Mouse (Mus musculus): ENCODE measurements around the gene Ntrk2. TPM values are rescaled to one million over a fixed set of nuclear protein-coding genes. Genes with fewer than 3 reads are reported as not detected.
A peak's percentile ranks its signal among the peaks of the same experiment; 100 is the strongest.

Gene Ntrk2
- polyA plus RNA-seq, 1 experiment from 2014 or later, result 1.0 TPM

GRCm38 (mm10) chr13:59119596-59120394, 313.4 kb downstream of the Ntrk2 start:
- Histone ChIP-seq H3K9me3 (ENCODE audit: control insufficient read depth, low read length) (peaks cover 3% of the 10 kb centered on the region; the same call in 1 of the 2 replicates), H3K36me3 (ENCODE audit: control insufficient read depth, insufficient read depth, low read length) (no peaks in the 10 kb centered on the region), H3K4me1 (replicated peaks; ENCODE audit: control insufficient read depth, insufficient read depth, low read length) (no peaks in the 10 kb centered on the region), H3K4me3 (ENCODE audit: low read depth, low read length) (no peak overlapping the region), H3K27me3 (replicated peaks; ENCODE audit: control insufficient read depth, insufficient read depth, low read length) (no peaks in the 10 kb centered on the region), H3K27ac (ENCODE audit: low read depth) (no peak overlapping the region), H3K4me2 (ENCODE audit: low read length) (no peak overlapping the region), H3K9ac (ENCODE audit: low read length) (no peak overlapping the region)
- ATAC-seq (replicated peaks; ENCODE audit: low FRiP score, low TSS enrichment, low read depth), result no peak
- 74% methylated on average over 10 of the region's 10 CpGs for WGBS
- DNase-seq (ENCODE audit: low spot score), result no peak

DNA sequence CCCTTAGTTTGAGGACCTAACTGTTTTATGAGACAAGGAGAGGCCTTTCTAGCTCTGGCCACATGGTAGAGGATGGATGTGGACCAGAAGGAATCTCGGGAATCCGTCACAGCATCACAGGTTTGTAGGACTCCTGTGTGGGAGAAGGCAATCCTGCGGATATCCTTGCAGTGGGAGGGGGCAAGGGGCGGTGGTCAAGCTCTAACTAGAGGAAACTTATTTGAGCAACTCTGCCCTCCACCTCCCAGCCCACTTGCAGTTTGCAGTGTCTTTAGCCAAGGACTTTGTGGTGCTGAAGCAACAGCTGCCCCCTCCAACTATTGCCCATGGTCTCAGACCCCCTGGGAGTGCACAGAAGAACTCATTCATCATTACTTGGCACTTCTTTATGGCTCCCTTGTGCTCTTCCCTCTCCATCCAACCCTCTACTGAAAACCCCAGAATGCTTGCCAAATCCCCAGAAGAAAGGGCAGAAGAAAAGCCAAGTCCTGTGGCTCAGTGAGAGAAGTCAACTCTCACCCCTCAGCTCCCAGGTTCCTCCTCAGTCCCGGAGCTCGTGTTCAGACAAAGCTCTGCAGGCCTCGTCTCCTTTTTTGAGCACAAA, 336.9 kb downstream of the Ntrk2 start:
- Histone ChIP-seq H3K4me2 (ENCODE audit: low read length) (no peak overlapping the region), H3K36me3 (ENCODE audit: control insufficient read depth, insufficient read depth, low read length) (no peaks in the 10 kb centered on the region), H3K9ac (ENCODE audit: low read length) (no peak overlapping the region), H3K4me1 (replicated peaks; ENCODE audit: control insufficient read depth, insufficient read depth, low read length) (no peaks in the 10 kb centered on the region), H3K27ac (ENCODE audit: low read depth) (no peak overlapping the region), H3K27me3 (replicated peaks; ENCODE audit: control insufficient read depth, insufficient read depth, low read length) (no peaks in the 10 kb centered on the region), H3K4me3 (ENCODE audit: low read depth, low read length) (no peak overlapping the region), H3K9me3 (ENCODE audit: control insufficient read depth, low read length) (no peaks in the 10 kb centered on the region)
- 73% methylated on average over 7 of the region's 7 CpGs for WGBS
- DNase-seq (ENCODE audit: low spot score), result no peak
- ATAC-seq (replicated peaks; ENCODE audit: low FRiP score, low TSS enrichment, low read depth), result no peak

GRCm38 (mm10) chr13:59144321-59144856, 338.0 kb downstream of the Ntrk2 start:
- no peaks in the 10 kb centered on the region for H3K36me3 ChIP-seq (ENCODE audit: control insufficient read depth, insufficient read depth, low read length)
- 76% methylated on average over 11 of the region's 11 CpGs for WGBS
- H3K9ac ChIP-seq (ENCODE audit: low read length), result no peak overlapping the region
- no peak for DNase-seq (ENCODE audit: low spot score)
- no peaks in the 10 kb centered on the region for H3K4me1 ChIP-seq (replicated peaks; ENCODE audit: control insufficient read depth, insufficient read depth, low read length)
- ATAC-seq (replicated peaks; ENCODE audit: low FRiP score, low TSS enrichment, low read depth), result no peak
- no peaks in the 10 kb centered on the region for H3K27me3 ChIP-seq (replicated peaks; ENCODE audit: control insufficient read depth, insufficient read depth, low read length)
- H3K4me2 ChIP-seq (ENCODE audit: low read length), result no peak overlapping the region
- H3K4me3 ChIP-seq (ENCODE audit: low read depth, low read length), result no peak overlapping the region
- no peaks in the 10 kb centered on the region for H3K9me3 ChIP-seq (ENCODE audit: control insufficient read depth, low read length)
- no peak overlapping the region for H3K27ac ChIP-seq (ENCODE audit: low read depth)

DNA sequence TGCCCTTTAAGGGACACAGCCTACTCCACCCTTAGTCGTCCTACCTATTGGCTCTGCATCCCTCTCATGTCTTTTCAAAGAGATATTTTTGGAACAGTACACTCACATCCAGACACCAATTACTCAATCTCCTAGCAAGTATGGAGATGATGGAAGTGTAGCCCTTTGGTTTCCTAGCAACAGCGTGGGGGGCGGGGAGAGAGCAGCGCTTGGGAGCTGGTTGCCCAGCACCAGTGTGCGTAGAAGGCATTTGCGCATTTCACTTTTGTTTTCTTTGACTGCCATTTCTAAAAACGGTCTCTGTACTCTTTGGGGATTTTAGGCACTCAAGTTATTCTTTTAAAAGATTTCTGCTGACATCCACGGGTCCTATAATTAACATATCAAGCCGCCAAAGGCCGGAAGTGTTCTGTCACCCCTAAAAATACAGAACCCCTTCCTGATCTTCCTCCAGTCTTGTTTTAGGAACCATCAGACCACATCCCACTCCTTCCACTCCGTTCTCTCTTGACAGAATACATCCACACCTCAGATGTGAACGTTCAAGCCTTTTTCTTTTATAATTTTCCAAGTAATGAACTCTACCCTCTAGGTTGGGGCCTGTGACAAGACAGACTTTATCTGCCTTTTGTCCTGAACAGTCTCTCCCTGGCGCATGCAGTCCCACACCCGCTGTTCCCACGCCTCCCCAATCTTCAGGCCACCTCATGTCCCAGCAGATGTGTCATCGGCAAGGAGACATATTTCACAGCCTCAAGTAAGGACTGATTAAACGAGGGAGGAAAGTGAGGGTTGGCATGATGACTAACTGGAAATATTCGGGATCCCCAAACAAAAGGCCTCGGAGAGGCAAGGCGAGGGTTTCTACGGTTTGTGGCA, 339.5 kb downstream of the Ntrk2 start:
- no peak overlapping the region for H3K4me3 ChIP-seq (ENCODE audit: low read depth, low read length)
- no peak overlapping the region for H3K4me2 ChIP-seq (ENCODE audit: low read length)
- WGBS, result 59% methylated on average over 21 of the region's 21 CpGs
- no peaks in the 10 kb centered on the region for H3K9me3 ChIP-seq (ENCODE audit: control insufficient read depth, low read length)
- DNase-seq (ENCODE audit: low spot score) (peak; percentile 57), ATAC-seq (replicated peaks; ENCODE audit: low FRiP score, low TSS enrichment, low read depth) (no peak)
- H3K27ac ChIP-seq (ENCODE audit: low read depth), result no peak overlapping the region
- H3K9ac ChIP-seq (ENCODE audit: low read length), result no peak overlapping the region
- H3K4me1 ChIP-seq (replicated peaks; ENCODE audit: control insufficient read depth, insufficient read depth, low read length), result no peaks in the 10 kb centered on the region
- no peaks in the 10 kb centered on the region for H3K36me3 ChIP-seq (ENCODE audit: control insufficient read depth, insufficient read depth, low read length)
- H3K27me3 ChIP-seq (replicated peaks; ENCODE audit: control insufficient read depth, insufficient read depth, low read length), result no peaks in the 10 kb centered on the region

DNA sequence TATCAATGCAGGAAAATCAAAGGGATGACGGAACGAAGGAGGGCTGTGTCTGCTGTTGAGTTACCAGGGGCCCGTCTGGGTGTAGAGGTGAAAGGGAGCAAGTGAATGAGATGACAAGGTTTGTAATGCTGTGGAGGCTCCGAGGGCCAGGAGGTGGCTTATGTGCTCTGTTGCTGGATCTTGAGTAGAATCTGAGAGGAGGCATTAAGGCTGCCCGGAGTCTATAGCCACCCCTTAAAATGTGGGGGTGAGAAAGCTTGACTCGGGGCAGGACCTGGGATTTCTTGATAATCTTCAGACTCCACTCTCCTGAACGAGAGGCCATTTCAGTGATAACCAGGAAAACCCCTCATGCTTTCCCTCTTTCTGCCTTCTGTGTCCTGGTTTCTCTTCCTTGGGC, 340.2 kb downstream of the Ntrk2 start:
- WGBS, result 92% methylated on average over 7 of the region's 7 CpGs

DNA sequence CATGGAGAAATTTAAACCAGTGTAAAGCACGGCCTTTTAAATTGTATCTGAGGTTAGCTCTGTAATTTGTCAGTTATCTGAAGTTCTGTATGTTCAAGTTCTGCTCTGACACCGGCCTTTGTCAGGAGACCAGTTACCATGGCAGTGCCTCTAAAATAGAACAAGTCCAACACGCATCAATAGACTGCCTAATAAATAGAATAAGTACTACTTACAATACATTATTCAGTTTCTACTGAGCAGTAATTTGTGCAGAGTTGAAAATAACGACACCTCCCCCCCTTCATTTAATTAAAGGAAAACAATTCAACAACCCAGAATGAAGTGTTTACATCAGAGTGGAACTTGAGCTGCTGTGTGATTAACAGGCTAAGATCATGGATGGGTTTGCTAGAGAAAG, 341.6 kb downstream of the Ntrk2 start:
- H3K9ac ChIP-seq (ENCODE audit: low read length), result no peak overlapping the region
- no peak overlapping the region for H3K4me2 ChIP-seq (ENCODE audit: low read length)
- H3K9me3 ChIP-seq (ENCODE audit: control insufficient read depth, low read length), result no peaks in the 10 kb centered on the region
- no peak for ATAC-seq (replicated peaks; ENCODE audit: low FRiP score, low TSS enrichment, low read depth)
- H3K36me3 ChIP-seq (ENCODE audit: control insufficient read depth, insufficient read depth, low read length), result no peaks in the 10 kb centered on the region
- 69% methylated on average over 4 of the region's 4 CpGs for WGBS
- H3K27me3 ChIP-seq (replicated peaks; ENCODE audit: control insufficient read depth, insufficient read depth, low read length), result no peaks in the 10 kb centered on the region
- no peak overlapping the region for H3K27ac ChIP-seq (ENCODE audit: low read depth)
- H3K4me3 ChIP-seq (ENCODE audit: low read depth, low read length), result no peak overlapping the region
- no peak for DNase-seq (ENCODE audit: low spot score)
- no peaks in the 10 kb centered on the region for H3K4me1 ChIP-seq (replicated peaks; ENCODE audit: control insufficient read depth, insufficient read depth, low read length)

More for the DNA sequence above, 340.2 kb downstream of the Ntrk2 start:
- H3K36me3 ChIP-seq (ENCODE audit: control insufficient read depth, insufficient read depth, low read length), result no peaks in the 10 kb centered on the region
- no peaks in the 10 kb centered on the region for H3K9me3 ChIP-seq (ENCODE audit: control insufficient read depth, low read length)
- no peak overlapping the region for H3K27ac ChIP-seq (ENCODE audit: low read depth)
- ATAC-seq (replicated peaks; ENCODE audit: low FRiP score, low TSS enrichment, low read depth) (no peak), DNase-seq (ENCODE audit: low spot score) (no peak)
- no peaks in the 10 kb centered on the region for H3K27me3 ChIP-seq (replicated peaks; ENCODE audit: control insufficient read depth, insufficient read depth, low read length)
- no peak overlapping the region for H3K4me3 ChIP-seq (ENCODE audit: low read depth, low read length)
- no peak overlapping the region for H3K9ac ChIP-seq (ENCODE audit: low read length)
- H3K4me2 ChIP-seq (ENCODE audit: low read length), result no peak overlapping the region
- no peaks in the 10 kb centered on the region for H3K4me1 ChIP-seq (replicated peaks; ENCODE audit: control insufficient read depth, insufficient read depth, low read length)

- no peaks in the 10 kb centered on the region for H3K36me3 ChIP-seq (ENCODE audit: control insufficient read depth, insufficient read depth, low read length)
- no peak overlapping the region for H3K4me3 ChIP-seq (ENCODE audit: low read depth, low read length)
- H3K9ac ChIP-seq (ENCODE audit: low read length), result no peak overlapping the region
- ATAC-seq (replicated peaks; ENCODE audit: low FRiP score, low TSS enrichment, low read depth), result no peak
- no peak for DNase-seq (ENCODE audit: low spot score)
- H3K4me1 ChIP-seq (replicated peaks; ENCODE audit: control insufficient read depth, insufficient read depth, low read length), result no peaks in the 10 kb centered on the region
- no peak overlapping the region for H3K27ac ChIP-seq (ENCODE audit: low read depth)
- no peaks in the 10 kb centered on the region for H3K9me3 ChIP-seq (ENCODE audit: control insufficient read depth, low read length)
- no peak overlapping the region for H3K4me2 ChIP-seq (ENCODE audit: low read length)
- WGBS, result 80% methylated on average over 10 of the region's 10 CpGs
- H3K27me3 ChIP-seq (replicated peaks; ENCODE audit: control insufficient read depth, insufficient read depth, low read length), result no peaks in the 10 kb centered on the region
Measured at GRCm38 (mm10) chr13:59148793-59149192, 342.4 kb downstream of the Ntrk2 start.

DNA sequence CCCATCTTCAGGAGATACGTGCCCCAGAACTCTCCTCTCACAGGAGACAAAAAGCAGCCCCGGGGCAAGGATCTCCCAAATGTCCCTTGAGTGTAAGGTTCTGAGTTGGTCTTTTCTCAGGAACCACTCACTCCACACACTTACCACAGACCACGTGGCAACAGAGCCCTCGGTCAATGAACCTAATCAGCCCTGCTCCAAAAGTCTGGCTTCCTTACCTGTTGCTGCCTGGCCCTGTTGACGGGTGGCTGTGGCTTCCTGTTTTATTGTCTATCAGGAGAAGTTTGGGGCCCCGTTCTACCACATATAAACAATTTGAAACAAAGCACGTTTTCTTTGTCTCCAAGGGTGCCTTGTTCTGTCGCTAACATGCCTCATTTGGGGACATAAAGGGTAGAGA, 357.6 kb downstream of the Ntrk2 start:
- no peaks in the 10 kb centered on the region for H3K9me3 ChIP-seq (ENCODE audit: control insufficient read depth, low read length)
- WGBS, result 77% methylated on average over 8 of the region's 8 CpGs
- H3K27me3 ChIP-seq (replicated peaks; ENCODE audit: control insufficient read depth, insufficient read depth, low read length), result no peaks in the 10 kb centered on the region
- DNase-seq (ENCODE audit: low spot score) (no peak), ATAC-seq (replicated peaks; ENCODE audit: low FRiP score, low TSS enrichment, low read depth) (no peak)
- H3K9ac ChIP-seq (ENCODE audit: low read length), result no peak overlapping the region
- H3K4me2 ChIP-seq (ENCODE audit: low read length), result no peak overlapping the region
- no peaks in the 10 kb centered on the region for H3K4me1 ChIP-seq (replicated peaks; ENCODE audit: control insufficient read depth, insufficient read depth, low read length)
- H3K27ac ChIP-seq (ENCODE audit: low read depth), result no peak overlapping the region
- H3K4me3 ChIP-seq (ENCODE audit: low read depth, low read length), result no peak overlapping the region
- H3K36me3 ChIP-seq (ENCODE audit: control insufficient read depth, insufficient read depth, low read length), result no peaks in the 10 kb centered on the region
